Mouse (Mus musculus) hindbrain, embryonic 16.5 days (tissue): Measurements from ENCODE around the gene Tmem219. TPM values are rescaled to one million over a fixed set of nuclear protein-coding genes. Genes with fewer than 3 reads are reported as not detected.

Source experiments
- ATAC-seq: fragments of 200-750 bp; cut with Nextera tagmentation; 2 replicates; pipeline ENCODE4 v1.8.0; 2017; ENCODE audit warnings: moderate TSS enrichment, moderate library complexity
- H3K27ac ChIP-seq: fragments of 300-500 bp; sonication (generic); 2 replicates; pipeline ENCODE4 v1.5.1; 2014; ENCODE audit warnings: low read depth, mild to moderate bottlenecking, control low read depth, low read length, moderate library complexity
- H3K27me3 ChIP-seq: fragments of 300-500 bp; sonication (generic); replicated peaks from 2 replicates; pipeline ENCODE4 v1.6.1; 2014; ENCODE audit warnings: low read length; ENCODE audit not compliant: control insufficient read depth, insufficient read depth
- H3K36me3 ChIP-seq: fragments of 300-500 bp; sonication (generic); 2 replicates; pipeline ENCODE4 v1.6.1; 2014; ENCODE audit warnings: mild to moderate bottlenecking, low read length, moderate library complexity, mixed read lengths; ENCODE audit not compliant: control insufficient read depth, insufficient read depth
- H3K4me1 ChIP-seq: fragments of 300-500 bp; sonication (generic); 2 replicates; pipeline ENCODE4 v1.6.1; 2014; ENCODE audit warnings: low read depth, low read length; ENCODE audit not compliant: control insufficient read depth, insufficient read depth
- H3K4me2 ChIP-seq: fragments of 300-500 bp; sonication (generic); 2 replicates; pipeline ENCODE4 v1.6.1; 2014; ENCODE audit warnings: mild to moderate bottlenecking, low read length, control low read depth, moderate library complexity
- H3K4me3 ChIP-seq: fragments of 300-500 bp; sonication (generic); 2 replicates; pipeline ENCODE4 v1.5.1; 2014; ENCODE audit warnings: mild to moderate bottlenecking, low read length, control low read depth, moderate library complexity
- H3K9ac ChIP-seq: fragments of 300-500 bp; sonication (generic); 2 replicates; pipeline ENCODE4 v1.6.1; 2014; ENCODE audit warnings: low read depth, mild to moderate bottlenecking, control low read depth, low read length, moderate library complexity
- H3K9me3 ChIP-seq: fragments of 300-500 bp; sonication (generic); 2 replicates; pipeline ENCODE4 v1.6.1; 2014; ENCODE audit warnings: mild to moderate bottlenecking, low read length, moderate library complexity; ENCODE audit not compliant: control insufficient read depth
- WGBS: fragments of 180-500 bp; shearing (Covaris S2); extraction: QIAGEN DNeasy Blood & Tissue Kit; methylation state at CpG from one replicate; pipeline ENCODE4 v1.1.7; 2014; 5-methylcytosine and 5-hydroxymethylcytosine counted together
- polyA plus RNA-seq: library from polyadenylated mRNA; unstranded; fragments of >200 nt; fragmentation: Nextera tagmentation; extraction: Ambion mirVana; gene quantifications from 2 replicates; pipeline ENCODE4 v1.2.1, GENCODE M21; 2015

The Tmem219 gene
- polyA plus RNA-seq, 1 experiment from 2014 or later, result 35.9 TPM

DNA sequence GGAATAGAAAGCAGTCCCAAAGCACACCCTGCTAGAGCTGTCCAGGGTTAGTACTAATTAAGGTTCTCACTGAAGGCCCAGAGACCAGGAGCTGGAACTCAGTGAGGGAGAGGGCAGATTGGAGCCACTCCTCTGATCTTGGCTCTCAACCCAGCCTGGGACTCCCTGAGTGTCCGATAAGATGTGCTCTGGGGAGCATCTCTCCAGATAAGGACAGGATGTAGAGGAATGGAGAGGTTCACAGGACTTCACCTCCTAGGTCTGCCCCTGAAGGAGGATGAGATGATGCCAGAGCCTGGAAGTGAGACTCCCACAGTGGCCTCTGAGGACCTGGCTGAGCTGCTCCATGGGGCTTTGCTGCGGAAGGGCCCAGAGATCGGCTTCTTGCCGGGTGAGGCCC is 29.0 kb upstream of the Tmem219 start:
- H3K4me2 ChIP-seq, result peak overlapping the region; percentile 93
- peaks cover 28% of the 10 kb centered on the region for H3K4me1 ChIP-seq
- no peaks in the 10 kb centered on the region for H3K27me3 ChIP-seq
- 21% methylated on average over 4 of the region's 4 CpGs for WGBS
- peak overlapping the region; percentile 78 for H3K9ac ChIP-seq
- peak overlapping the region; percentile 58 for H3K27ac ChIP-seq
- no peaks in the 10 kb centered on the region for H3K9me3 ChIP-seq
- ATAC-seq, result no peak
- H3K36me3 ChIP-seq, result 0 out of 2 replicates have a peak, but pooled peaks cover 2% of the 10 kb centered on the region
- peak overlapping the region; percentile 70 for H3K4me3 ChIP-seq

DNA sequence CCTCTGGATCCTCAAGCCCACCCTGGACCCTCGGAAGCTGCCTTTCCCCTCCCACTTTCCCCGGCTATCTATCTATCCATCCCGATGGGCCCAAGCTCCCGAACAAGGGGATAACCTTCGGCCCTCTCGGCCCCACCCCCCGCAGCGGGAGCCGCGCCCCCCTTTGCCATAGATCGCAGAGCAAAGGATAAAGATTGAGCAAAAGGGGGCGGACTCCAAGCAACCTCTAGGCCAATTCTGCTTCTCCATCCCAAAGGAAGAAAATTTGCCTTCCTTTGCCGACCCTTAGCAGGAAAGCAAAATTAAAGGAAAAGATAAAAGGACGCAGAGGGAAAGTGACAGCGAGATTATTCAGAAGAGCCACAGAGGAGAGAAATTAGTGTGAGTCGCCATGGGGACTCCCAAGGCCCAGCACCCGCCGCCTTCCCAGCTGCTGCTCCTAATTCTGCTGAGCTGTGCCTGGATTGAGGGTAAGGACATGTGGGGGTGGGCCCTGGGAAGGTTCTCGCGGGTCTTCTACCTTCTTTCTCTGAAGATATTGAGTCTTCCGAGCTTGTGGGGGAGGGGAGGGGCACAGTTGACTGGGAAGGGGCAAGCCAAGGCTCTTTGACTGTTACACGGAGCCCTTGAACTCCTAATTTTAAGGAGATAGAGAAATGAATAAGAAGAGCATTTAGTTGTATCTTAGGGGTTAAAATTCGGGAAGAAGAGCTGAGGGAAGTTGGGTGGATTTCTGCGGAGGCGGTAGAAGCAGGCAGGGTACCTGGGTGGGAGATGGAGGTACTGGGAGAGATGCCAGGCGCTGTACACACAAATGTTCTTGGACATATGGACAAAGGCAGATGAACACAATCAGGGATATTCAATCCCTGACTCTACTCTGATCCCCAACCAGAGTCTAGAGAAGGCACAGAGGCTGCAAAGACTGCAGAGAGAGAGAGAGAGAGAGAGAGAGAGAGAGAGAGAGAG is 28.2 kb upstream of the Tmem219 start:
- H3K9ac ChIP-seq, result peak overlapping the region; percentile 78
- peak overlapping the region; percentile 93 for H3K4me2 ChIP-seq
- H3K4me1 ChIP-seq, result peaks cover 28% of the 10 kb centered on the region
- peak overlapping the region; percentile 93 for H3K27ac ChIP-seq
- peak; percentile 7; the same call in 1 of the 2 replicates for ATAC-seq
- H3K4me3 ChIP-seq, result peak overlapping the region; percentile 70
- 5% methylated on average over 26 of the region's 26 CpGs for WGBS
- H3K27me3 ChIP-seq, result no peaks in the 10 kb centered on the region
- no peaks in the 10 kb centered on the region for H3K9me3 ChIP-seq
- H3K36me3 ChIP-seq, result no peaks in the 10 kb centered on the region; the same call in 1 of the 2 replicates

DNA sequence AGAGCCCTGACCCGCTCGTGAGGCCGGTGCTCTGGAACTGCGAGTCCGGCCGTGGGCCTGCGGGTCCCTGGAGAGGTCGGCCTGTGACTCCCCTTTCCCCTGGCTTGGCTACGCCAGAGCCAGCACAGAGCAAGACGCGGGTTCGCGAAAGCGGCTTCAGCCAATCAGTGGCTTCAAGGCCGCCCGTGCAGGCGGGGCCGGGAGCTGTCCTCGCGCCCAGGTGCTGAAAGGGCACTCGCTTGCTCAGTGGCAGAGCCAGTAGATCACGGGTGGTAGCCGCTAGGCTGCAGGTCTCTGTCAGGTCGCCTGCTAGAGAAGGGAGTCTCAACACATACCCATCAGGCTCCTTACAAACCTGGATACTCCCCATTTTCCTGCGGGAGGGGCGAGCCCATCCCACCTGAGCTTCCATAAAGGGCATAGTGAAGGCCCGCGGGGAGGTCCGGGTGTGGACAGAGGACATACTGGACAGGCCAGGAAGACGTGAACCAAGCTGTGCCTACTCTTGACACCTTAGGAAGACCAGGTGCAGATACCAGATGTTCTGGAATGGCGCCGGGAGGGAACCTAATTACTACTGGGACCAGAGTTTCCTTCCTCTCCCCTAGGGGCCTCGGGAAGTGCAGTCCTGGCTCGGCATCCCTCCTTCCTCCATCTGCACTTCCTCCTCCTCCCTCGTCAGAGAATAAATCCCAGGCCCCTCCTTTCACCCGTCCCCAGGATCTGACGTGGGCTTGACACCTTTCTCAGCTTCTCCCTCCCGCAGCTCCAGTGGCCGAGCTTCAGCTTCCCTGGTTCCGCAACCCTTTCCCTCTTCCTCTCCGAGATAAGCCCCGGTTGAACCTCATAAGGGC is 27.3 kb upstream of the Tmem219 start, which contains the start of gene Sez6l2:
Gene Sez6l2 (plus strand): TSS at position 771 of the 854 bp plus-strand sequence.
- H3K9ac ChIP-seq, result peak within 1 kb of the TSS; percentile 78
- H3K27ac ChIP-seq, result peak within 1 kb of the TSS; percentile 93
- H3K4me2 ChIP-seq, result peak within 1 kb of the TSS; percentile 93
- WGBS, result under 1% methylated on average over 36 of the region's 42 CpGs
- H3K9me3 ChIP-seq, result no peaks in the 10 kb centered on the region
- peak; percentile 92 for ATAC-seq
- H3K4me3 ChIP-seq, result peak within 1 kb of the TSS; percentile 70
- H3K4me1 ChIP-seq, result peaks cover 28% of the 10 kb centered on the region
- peaks cover 4% of the 10 kb centered on the region for H3K36me3 ChIP-seq
- no peaks in the 10 kb centered on the region for H3K27me3 ChIP-seq

DNA sequence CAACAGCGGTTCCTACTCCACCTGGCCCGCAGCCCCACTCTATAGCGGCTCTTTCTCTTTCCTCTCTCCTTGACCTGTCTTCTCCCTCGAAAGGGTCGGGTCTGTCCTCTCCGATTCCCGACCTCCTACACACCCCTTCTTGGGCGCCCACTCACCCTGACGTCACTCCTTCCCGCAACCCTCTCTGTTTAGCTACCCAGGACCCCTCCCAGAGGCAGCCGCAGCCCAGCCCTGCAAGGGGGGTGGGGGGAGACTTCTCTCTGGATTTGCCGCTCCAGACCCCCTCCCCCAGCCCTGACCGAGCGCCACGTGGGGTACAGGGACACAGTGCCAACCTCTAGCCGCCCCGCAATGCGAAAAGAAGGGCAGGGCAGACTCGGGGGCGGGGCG is 26.7 kb upstream of the Tmem219 start, which contains the start of gene Asphd1:
Gene Asphd1 (minus strand): TSS at position 180 of the 390 bp plus-strand sequence.
- H3K4me2 ChIP-seq, result peak within 1 kb of the TSS; percentile 93
- peak within 1 kb of the TSS; percentile 70 for H3K4me3 ChIP-seq
- no peaks in the 10 kb centered on the region for H3K27me3 ChIP-seq
- H3K9ac ChIP-seq, result peak within 1 kb of the TSS; percentile 78
- no peaks in the 10 kb centered on the region for H3K9me3 ChIP-seq
- peaks cover 6% of the 10 kb centered on the region for H3K36me3 ChIP-seq
- peaks cover 28% of the 10 kb centered on the region for H3K4me1 ChIP-seq
- H3K27ac ChIP-seq, result peak within 1 kb of the TSS; percentile 93
- ATAC-seq, result peak; percentile 70
- WGBS, result under 1% methylated on average over 21 of the region's 21 CpGs

DNA sequence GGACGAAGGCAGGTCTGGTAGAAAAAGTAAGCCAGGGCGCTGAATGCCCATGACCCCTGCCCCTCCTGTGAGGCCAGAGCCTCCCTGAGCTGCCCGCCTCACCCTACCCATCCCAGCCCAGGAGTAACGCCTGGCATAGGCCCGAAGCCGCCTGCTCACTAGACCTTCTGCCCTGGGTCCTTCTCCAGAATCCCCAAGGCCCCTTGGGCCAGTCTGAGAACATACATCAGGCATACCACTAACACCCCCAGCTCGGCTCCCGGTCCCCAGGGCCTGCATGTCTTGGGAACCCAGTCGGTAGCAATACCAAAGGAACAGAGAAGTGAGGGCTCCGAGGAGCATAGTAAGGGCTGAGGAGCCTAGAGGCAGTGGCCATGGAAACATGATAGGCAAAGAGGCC is 25.9 kb upstream of the Tmem219 start:
- peaks cover 28% of the 10 kb centered on the region for H3K4me1 ChIP-seq

DNA sequence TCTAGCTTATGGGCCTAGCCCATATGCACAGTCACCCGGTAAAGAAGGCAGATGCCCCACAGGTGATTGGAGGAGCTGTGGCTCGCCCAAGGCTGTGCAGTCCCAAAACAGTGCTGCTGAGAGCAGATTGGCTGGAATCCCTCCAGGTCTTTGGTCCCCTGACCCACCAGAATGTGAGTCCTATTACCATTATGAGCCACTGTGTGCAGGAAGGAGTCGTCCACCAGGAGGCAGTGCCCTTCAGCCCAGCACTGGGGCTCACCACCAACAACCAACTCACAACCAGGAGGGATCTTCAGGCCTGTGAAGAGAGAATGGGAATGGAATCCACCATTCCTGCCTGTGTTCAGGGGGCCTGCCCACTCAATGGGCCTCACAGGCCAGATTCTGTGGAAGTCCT is 23.8 kb upstream of the Tmem219 start:
- no peak overlapping the region for H3K9ac ChIP-seq
- no peaks in the 10 kb centered on the region for H3K27me3 ChIP-seq
- no peak for ATAC-seq
- H3K9me3 ChIP-seq, result no peaks in the 10 kb centered on the region
- H3K27ac ChIP-seq, result no peak overlapping the region
- no peak overlapping the region for H3K4me2 ChIP-seq
- no peak overlapping the region for H3K4me3 ChIP-seq
- peaks cover 18% of the 10 kb centered on the region for H3K36me3 ChIP-seq
- whole genome bisulfite sequencing, result 46% methylated on average over 3 of the region's 3 CpGs
- H3K4me1 ChIP-seq, result peaks cover 13% of the 10 kb centered on the region

More for the DNA sequence above, 25.9 kb upstream of the Tmem219 start:
- no peak for ATAC-seq
- Histone ChIP-seq H3K4me2 (peak overlapping the region; percentile 93), H3K4me3 (peak overlapping the region; percentile 70), H3K36me3 (peaks cover 9% of the 10 kb centered on the region), H3K27ac (peak overlapping the region; percentile 93), H3K27me3 (no peaks in the 10 kb centered on the region), H3K9ac (peak overlapping the region; percentile 78), H3K9me3 (no peaks in the 10 kb centered on the region)
- WGBS, result 78% methylated on average over 10 of the region's 10 CpGs

DNA sequence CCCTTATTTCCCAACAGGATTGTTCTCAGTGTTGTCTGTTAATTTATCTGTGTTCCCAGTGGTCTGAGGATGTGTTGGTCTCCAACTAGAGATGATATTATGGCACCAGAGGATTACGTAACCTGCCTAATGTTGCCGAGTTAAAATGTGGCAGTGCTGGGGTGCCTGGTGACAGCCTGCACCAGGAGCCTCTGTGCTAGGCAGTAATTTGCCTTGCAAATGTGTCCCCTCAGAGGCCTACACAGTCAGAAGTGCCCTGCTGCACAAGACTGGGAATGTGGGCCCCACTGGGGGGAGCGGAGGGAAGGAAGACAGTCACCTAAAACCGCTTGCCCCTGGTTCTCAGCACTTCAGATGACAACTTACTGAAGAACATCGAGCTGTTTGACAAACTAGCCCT is 19.1 kb upstream of the Tmem219 start:
- H3K4me2 ChIP-seq, result no peak overlapping the region
- H3K9ac ChIP-seq, result no peak overlapping the region
- ATAC-seq, result no peak
- H3K9me3 ChIP-seq, result peaks cover 2% of the 10 kb centered on the region; the same call in 1 of the 2 replicates
- H3K27ac ChIP-seq, result no peak overlapping the region
- H3K4me3 ChIP-seq, result no peak overlapping the region
- no peaks in the 10 kb centered on the region for H3K27me3 ChIP-seq
- WGBS, result 44% methylated on average over 5 of the region's 5 CpGs
- peaks cover 27% of the 10 kb centered on the region for H3K36me3 ChIP-seq
- no peaks in the 10 kb centered on the region; the same call in 1 of the 2 replicates for H3K4me1 ChIP-seq

DNA sequence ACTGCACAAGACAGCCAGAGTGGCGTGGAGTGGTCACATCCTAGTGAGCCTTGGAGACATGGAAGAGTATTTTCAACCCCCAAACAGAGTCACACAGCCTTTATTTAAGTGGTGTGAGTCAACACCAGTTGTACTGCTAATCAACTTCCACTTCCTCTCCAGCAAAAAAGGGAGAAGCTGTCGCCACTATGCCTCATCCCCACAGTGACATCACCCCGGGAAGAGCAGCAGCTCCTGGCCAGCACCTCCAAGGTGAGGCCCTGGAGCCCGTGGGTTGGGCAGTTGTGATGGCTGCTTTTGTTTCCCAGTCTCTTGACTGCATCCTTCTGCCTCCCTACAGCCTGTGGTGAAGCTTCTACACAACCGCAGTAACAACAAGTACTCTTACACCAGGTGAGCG is 18.5 kb upstream of the Tmem219 start:
- ATAC-seq, result no peak
- Histone ChIP-seq H3K4me3 (no peak overlapping the region), H3K27ac (no peak overlapping the region), H3K4me1 (no peaks in the 10 kb centered on the region), H3K9me3 (peaks cover 2% of the 10 kb centered on the region; the same call in 1 of the 2 replicates), H3K36me3 (peaks cover 30% of the 10 kb centered on the region), H3K4me2 (no peak overlapping the region), H3K27me3 (no peaks in the 10 kb centered on the region), H3K9ac (no peak overlapping the region)
- WGBS, result 51% methylated on average over 6 of the region's 6 CpGs
